Mouse (Mus musculus) cerebellum, adult 9-11 months (tissue): ENCODE data around the gene Rilpl1.
"Not testable (repeated sequence)": the region's sequence is repeated elsewhere in the genome, so short reads cannot be mapped to it uniquely, and the experiment has no call there.

Experiments used
- DNase-seq: peaks from one replicate; pipeline ENCODE4 v3.0.0; 2022

Gene Rilpl1

GRCm38 (mm10) chr5:124485654-124486053 lies 45.5 kb downstream of the Rilpl1 start:
- DNase-seq: no peak

DNA sequence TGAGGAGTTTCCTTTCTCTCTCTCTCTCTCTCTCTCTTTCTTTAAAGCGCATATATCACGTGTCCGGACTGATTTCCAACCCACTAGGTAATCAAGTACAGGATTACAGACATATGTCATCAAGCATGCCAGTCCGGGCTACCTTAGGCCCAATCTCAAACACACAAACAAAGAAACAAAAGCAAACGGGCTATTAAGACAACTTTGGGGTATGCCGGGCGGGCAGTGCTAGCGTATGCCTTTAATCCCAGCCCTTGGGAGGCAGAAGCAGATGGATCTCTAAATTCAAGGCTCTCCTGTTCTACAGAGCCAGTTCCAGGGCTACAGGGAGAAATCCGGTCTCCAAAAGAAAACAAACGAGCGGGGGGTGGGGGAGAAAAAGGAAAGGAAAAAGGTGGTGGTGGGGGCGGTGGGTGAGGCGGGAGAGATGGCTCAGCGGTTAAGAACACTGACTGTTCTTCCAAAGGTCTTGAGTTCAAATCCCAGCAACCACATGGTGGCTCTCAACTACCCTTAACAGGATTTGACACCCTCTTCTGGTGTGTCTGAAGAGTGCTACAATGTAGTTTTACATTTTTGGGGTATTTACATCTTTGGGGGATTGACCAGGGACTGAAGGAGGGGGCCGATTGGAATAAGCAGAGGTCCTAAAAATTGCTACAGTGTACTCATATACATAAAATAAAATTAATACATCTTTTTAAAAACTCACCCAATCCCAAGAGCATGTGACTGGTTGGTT lies 47.4 kb downstream of the Rilpl1 start:
- DNase-seq: no peak

DNA sequence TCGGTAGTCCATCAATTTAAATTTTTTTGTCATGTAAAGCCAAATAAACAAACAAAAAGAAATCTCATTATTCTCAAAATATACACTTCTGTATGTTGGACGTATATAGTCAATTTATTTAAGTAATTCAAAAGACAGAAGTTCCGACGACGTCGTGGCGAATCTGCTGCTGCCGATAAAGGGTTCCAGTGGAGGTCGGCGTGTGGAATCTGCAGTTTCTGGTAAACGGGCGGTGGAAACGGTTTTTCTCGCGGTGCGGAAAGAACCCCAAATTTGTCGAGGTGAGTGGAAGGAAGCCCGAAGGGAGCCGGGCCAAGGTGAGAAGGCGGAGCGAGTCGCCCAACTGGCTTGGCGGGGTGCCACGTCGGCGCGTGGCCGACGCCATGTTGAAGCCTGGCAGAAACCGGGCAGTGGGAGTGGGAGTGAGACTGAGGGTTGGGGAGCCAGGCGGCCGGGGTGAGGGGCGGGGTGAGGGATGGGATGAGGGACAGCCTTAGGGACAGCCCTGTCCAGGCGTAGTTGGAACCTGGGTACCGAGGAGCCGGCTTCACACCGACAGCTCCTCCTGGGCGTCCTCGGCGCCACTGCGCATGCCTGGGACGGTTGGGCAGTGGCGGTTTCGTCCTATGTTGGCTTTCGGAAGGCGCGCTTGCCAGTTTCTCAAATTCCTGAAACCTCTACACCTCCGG lies 48.1 kb downstream of the Rilpl1 start, which contains the start of gene Snrnp35:
TSS of gene Snrnp35 (plus strand) at position 169 of the 689 bp plus-strand sequence.
- DNase-seq: peak; percentile 88

DNA sequence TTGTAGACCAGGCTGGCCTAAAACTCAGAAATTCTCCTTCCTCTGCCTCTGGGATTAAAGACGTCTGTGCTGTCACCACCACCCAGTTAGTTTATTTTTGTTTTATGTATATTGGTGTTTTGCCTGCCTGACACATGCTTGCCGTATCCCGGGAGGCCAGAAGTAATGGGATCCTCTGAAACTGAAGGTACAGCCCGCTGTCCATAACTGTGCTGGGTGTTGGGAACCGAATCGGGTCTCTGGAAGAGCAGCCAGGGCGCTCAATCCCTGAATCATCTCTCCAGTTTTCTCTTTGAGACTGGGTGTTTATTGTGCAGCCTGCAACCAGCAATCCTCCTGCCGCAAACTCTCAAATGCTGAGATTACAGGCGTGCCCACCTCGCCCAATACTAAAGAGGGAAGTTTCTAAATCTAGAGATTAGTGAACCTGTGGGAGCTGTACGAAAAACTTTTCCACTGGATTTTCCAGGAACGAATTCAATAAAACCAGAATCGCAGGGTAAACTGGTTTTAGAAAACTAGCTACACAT lies 48.7 kb downstream of the Rilpl1 start:
- DNase-seq: peak; percentile 40

- DNase-seq: no peak
Measured at GRCm38 (mm10) chr5:124481714-124482113, 49.5 kb downstream of the Rilpl1 start.

- no peak for DNase-seq
Measured at GRCm38 (mm10) chr5:124480119-124480518, 51.1 kb downstream of the Rilpl1 start.

DNA sequence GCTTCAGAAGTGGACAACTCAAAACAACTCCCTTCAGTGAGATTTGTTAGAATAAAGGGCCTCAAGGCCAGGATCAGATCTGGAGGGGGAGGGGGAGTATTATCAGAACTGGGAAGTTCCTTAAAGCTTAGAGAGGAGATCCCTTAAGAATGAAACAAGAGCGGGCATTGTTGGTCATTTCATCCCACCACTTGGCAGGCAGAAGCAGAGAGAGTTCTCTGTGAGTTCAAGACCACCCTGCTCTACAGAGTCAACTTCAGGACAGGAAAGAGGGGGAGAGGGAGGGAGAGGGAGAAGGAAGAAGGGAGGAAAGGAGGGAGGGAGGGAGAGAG lies 52.4 kb downstream of the Rilpl1 start:
- DNase-seq: peak; percentile 36

DNA sequence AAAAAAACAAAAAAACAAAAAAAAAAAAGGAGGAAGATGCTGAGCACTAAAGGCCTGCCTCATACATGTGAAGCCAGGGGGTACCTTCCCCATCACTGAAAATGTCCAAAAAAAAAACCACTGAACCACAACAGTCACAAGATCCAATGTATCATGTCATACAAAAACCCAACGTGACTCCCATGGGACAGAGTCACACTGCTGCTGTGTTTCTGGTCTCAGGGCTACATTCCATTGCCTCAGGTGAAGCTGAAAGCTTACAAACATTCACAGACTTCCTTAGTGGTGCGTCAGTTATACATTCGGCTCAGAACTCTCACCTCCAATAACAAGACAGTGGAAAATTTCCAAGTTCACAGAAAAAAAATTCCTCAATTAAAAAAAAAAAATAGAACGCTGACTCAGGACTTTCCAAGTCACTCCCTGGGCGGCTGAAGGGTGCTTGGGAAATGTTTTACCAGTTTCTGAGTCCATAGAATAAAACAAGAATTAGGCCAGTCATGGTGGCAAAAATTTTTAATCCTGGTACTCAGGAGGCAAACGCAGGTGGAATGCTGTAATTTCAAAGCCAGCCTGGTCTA lies 60.5 kb downstream of the Rilpl1 start:
- no peak for DNase-seq

DNA sequence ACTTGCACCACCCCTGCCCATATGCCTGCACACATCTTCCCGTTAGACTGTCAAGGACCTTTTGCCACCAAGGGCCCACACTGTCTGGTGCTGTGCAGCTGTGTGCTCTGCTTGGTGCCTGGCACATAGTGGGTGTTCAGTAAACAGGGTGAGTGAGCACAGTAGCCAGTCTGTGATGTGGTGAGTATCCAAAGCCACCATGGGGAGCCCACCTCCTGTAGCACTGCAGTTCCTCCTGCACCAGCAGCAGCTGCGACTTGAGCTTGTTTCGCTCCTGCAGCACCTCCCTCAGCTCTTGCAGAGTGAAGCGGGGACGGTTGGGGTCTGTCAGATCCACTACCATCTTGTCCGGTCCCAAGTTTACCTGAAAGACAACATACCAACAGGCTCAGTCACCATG lies 61.7 kb downstream of the Rilpl1 start:
- no peak for DNase-seq

GRCm38 (mm10) chr5:124468365-124468764 lies 62.8 kb downstream of the Rilpl1 start:
- DNase-seq: no peak

DNA sequence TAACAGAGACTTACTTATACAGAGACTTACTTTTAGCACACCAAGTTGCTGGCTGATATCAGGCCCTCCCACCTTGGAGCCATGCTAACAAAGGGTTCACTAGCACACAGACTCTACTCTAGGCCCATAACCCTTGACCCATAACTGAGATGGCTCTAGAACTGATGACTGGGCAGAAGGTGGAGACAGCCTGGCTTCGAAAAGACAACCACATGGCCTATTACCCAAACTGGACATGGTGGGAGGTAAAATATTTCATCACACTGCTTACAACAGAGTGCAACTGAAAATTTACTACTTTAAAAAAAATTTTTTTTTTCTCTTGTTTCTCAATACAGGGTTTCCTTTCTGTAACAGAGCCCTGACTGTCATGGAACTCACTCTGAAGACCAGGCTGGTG lies 63.4 kb downstream of the Rilpl1 start:
- DNase-seq: no peak

DNA sequence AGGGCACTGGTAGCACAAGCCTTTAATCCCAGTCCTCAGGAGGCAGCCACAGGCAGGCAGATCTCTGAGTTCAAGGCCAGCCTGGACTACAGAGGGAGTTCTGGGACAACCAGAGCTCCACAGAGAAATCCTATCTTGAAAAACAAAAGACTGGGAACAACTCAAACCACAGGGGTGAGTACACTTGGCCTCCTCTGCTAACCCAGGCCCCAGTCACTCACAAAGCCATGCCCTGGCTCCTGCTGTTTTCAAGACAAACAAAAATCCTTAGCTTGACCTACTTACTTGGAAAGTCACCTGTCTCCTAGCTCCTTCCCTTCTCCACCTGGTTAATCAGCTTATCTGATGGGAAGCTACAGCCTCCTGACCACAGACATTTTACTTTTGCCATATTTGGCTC lies 66.3 kb downstream of the Rilpl1 start:
- no peak for DNase-seq

GRCm38 (mm10) chr5:124463462-124463861 lies 67.7 kb downstream of the Rilpl1 start:
- no peak for DNase-seq

DNA sequence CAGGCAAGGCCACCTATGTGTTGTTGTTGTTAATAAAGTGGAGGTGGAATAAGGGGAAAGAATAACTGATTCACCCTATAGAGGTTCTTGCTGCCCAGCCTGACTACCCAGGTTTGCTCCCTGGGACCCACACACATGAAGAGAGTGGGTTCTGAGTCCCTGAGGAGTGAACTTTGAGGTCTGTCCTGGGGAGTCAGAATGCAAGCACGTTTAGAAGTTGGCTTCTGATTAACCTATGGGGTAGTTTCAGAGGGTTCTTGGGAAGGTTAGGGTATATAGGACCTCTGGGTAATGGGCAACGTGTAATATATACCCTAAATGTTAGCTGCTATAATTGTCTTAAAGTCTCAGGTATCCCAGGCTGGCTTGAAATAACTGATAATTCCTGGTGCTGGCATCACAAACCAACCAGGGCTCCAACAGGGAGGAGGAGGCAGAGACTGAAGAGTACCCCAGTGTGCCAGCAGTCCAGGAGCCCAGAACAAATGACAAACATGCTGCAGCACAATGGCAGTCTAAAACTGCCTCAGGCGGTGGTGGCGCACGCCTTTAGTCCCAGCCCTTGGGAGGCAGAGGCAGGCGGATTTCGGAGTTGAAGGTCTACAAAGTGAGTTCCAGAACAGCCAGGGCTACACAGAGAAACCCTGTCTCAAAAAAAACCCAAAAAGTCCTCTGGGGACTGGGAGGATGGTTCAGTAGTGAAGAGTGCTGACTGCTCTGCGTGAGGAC lies 68.7 kb downstream of the Rilpl1 start:
- DNase-seq: no peak

DNA sequence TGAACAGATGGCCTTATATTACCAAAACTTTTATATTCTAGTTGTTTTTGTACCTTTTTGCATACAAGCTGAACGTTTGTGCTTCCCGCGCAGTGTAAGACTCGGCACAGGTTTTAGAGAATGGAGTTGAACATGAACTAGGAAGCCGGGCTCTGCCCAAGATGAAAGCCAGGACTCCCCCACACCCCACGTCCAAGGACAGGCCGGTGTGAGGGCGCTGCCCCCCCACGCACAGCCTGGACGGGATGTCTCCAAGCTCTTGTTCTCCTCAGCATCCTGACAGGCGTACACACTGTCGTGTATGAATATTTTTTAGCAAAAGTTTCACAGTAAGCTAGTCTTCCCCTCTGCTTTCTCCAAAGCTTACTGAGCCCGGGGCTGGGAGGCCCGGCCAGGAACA lies 70.3 kb downstream of the Rilpl1 start:
- DNase-seq: not testable (repeated sequence)

DNA sequence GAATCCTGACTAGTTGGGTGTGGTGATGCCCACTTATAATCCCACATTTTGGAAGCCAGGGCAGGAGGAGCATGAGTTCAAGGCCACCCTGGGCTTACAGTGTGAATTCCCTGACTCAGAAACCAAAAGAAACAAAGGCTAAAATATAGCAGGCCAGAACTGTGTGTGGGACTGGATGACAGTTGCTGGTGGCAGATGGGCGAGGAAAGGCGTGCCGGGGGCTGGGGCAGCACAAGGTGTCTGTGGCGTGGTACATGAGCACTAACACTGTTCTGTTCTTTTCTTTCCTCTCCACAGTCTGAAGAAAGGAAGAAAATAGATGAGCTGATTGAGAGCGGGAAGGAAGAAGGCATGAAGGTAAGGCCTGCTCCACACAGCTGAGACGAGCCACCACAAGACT lies 74.4 kb downstream of the Rilpl1 start:
- no peak for DNase-seq

DNA sequence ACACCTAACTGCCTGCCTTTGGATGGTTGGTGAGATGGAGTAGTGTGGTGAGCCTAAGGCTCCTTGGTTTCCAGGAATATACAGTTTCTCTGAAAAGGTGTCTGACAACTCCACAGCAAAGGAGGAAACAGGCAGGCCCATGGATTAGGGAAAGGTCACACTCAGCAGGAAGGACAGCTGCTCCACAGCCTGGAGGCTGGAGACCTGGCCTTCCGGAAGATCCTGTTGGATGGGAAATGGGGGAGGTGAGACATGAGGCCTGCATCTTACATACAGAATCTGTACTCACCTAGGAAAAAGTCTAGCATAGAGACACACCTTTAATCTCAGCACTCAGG lies 77.1 kb downstream of the Rilpl1 start:
- no peak for DNase-seq

GRCm38 (mm10) chr5:124453339-124454081 lies 77.7 kb downstream of the Rilpl1 start:
- DNase-seq: peak; percentile 69

- DNase-seq: peak; percentile 59
Measured at GRCm38 (mm10) chr5:124452494-124453228, 78.5 kb downstream of the Rilpl1 start.

GRCm38 (mm10) chr5:124450641-124451340 lies 80.4 kb downstream of the Rilpl1 start:
- no peak for DNase-seq

- no peak for DNase-seq
Measured at GRCm38 (mm10) chr5:124450051-124450450, 81.1 kb downstream of the Rilpl1 start.
